Mouse (Mus musculus): ENCODE data around the gene Slc35c1.

Slc35c1 gene

GRCm38 (mm10) chr2:92474920-92475319, 14.6 kb upstream of the Slc35c1 start:
- no peak for DNase-seq

GRCm38 (mm10) chr2:92471886-92472670, 11.7 kb upstream of the Slc35c1 start:
- DNase-seq, result peak; percentile 64

GRCm38 (mm10) chr2:92464690-92465089, 4.4 kb upstream of the Slc35c1 start:
- peak; percentile 31 for DNase-seq

GRCm38 (mm10) chr2:92461215-92461614, 877 bp upstream of the Slc35c1 start:
- DNase-seq, result no peak

GRCm38 (mm10) chr2:92459141-92459920, 1.0 kb downstream of the Slc35c1 start:
- DNase-seq, result peak; percentile 87

- DNase-seq, result no peak
Measured at GRCm38 (mm10) chr2:92458481-92458880, 1.9 kb downstream of the Slc35c1 start.

- DNase-seq, result peak; percentile 30
Measured at GRCm38 (mm10) chr2:92456970-92457530, 3.3 kb downstream of the Slc35c1 start.

- no peak for DNase-seq
Measured at GRCm38 (mm10) chr2:92455704-92456103, 4.6 kb downstream of the Slc35c1 start.

GRCm38 (mm10) chr2:92454166-92454565, 6.2 kb downstream of the Slc35c1 start:
- no peak for DNase-seq

- no peak for DNase-seq
Measured at GRCm38 (mm10) chr2:92451126-92451525, 9.2 kb downstream of the Slc35c1 start.

GRCm38 (mm10) chr2:92447121-92447740, 13.1 kb downstream of the Slc35c1 start:
- DNase-seq, result no peak

GRCm38 (mm10) chr2:92446656-92447055, 13.7 kb downstream of the Slc35c1 start:
- no peak for DNase-seq

GRCm38 (mm10) chr2:92445890-92446289, 14.4 kb downstream of the Slc35c1 start:
- no peak for DNase-seq

GRCm38 (mm10) chr2:92444376-92444775, 16.0 kb downstream of the Slc35c1 start:
- DNase-seq, result no peak

GRCm38 (mm10) chr2:92443313-92443712, 17.0 kb downstream of the Slc35c1 start:
- no peak for DNase-seq

- peak; percentile 50 for DNase-seq
Measured at GRCm38 (mm10) chr2:92442419-92443001, 17.8 kb downstream of the Slc35c1 start.

GRCm38 (mm10) chr2:92440432-92440831, 19.9 kb downstream of the Slc35c1 start:
- DNase-seq, result no peak

- DNase-seq, result no peak
Measured at GRCm38 (mm10) chr2:92438567-92438966, 21.8 kb downstream of the Slc35c1 start.

- DNase-seq, result peak; percentile 71
Measured at GRCm38 (mm10) chr2:92437875-92438274, 22.5 kb downstream of the Slc35c1 start.

- DNase-seq, result no peak
Measured at GRCm38 (mm10) chr2:92437366-92437765, 23.0 kb downstream of the Slc35c1 start.

GRCm38 (mm10) chr2:92435023-92435422, 25.3 kb downstream of the Slc35c1 start:
- DNase-seq, result no peak

- no peak for DNase-seq
Measured at GRCm38 (mm10) chr2:92434375-92434745, 26.0 kb downstream of the Slc35c1 start.
